Mouse (Mus musculus): Measurements from ENCODE around the gene Asb16. TPM values are rescaled to one million over a fixed set of nuclear protein-coding genes. Genes with fewer than 3 reads are reported as not detected.

Asb16 gene
- polyA plus RNA-seq, 1 experiment = 0.13 TPM

DNA sequence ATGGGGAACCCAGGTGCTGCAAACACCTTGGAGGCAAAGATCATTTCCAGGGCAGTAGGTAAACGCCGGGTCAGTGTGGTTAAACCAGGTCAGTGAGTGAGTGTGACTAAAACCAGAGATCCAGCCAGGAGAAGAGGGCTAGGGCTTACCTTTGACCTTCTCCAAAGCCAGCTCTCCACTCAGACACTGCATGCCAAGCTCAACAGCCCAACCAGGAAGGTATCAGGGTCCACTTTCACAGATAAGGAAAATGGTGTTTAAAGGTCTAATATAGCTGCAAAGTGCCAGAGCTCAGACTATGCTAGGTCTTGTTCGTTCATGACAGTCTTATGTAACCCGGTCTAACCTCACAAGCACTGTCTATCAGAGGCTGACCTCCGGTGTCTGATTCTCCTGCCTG lies 27.3 kb upstream of the Asb16 start:
- H3K4me3 ChIP-seq (ENCODE audit: extremely low read depth, insufficient read depth, insufficient read length) = no peak overlapping the region
- no peaks in the 10 kb centered on the region for H3K27me3 ChIP-seq (ENCODE audit: control insufficient read depth, insufficient read depth, low read length)
- no peak overlapping the region for H3K27ac ChIP-seq (ENCODE audit: insufficient read depth, low read length)
- no peaks in the 10 kb centered on the region for H3K36me3 ChIP-seq (ENCODE audit: control insufficient read depth, insufficient read depth, low read length)
- DNase-seq (ENCODE audit: low read depth in 1 of 2, low spot score in 2 of 2) = no peak
- TF ChIP-seq CTCF (IDR thresholded peaks at IDR 0.05; ENCODE audit: extremely low read depth, insufficient read depth, insufficient read length, insufficient replicate concordance) (no peak), POLR2A (IDR thresholded peaks at IDR 0.05; ENCODE audit: low read depth, low read length) (no peak)
- H3K4me1 ChIP-seq (ENCODE audit: control insufficient read depth, insufficient read depth, insufficient read length) = no peaks in the 10 kb centered on the region
- WGBS = 87% methylated on average over 5 of the region's 5 CpGs

GRCm38 (mm10) chr11:102241874-102242273 lies 26.7 kb upstream of the Asb16 start:
- no peaks in the 10 kb centered on the region for H3K36me3 ChIP-seq (ENCODE audit: control insufficient read depth, insufficient read depth, low read length)
- TF ChIP-seq POLR2A (IDR thresholded peaks at IDR 0.05; ENCODE audit: low read depth, low read length) = no peak
- no peak for TF ChIP-seq CTCF (IDR thresholded peaks at IDR 0.05; ENCODE audit: extremely low read depth, insufficient read depth, insufficient read length, insufficient replicate concordance)
- no peaks in the 10 kb centered on the region for H3K27me3 ChIP-seq (ENCODE audit: control insufficient read depth, insufficient read depth, low read length)
- DNase-seq (ENCODE audit: low read depth in 1 of 2, low spot score in 2 of 2) = no peak
- WGBS = 58% methylated on average over 5 of the region's 5 CpGs
- H3K27ac ChIP-seq (ENCODE audit: insufficient read depth, low read length) = no peak overlapping the region
- no peaks in the 10 kb centered on the region for H3K4me1 ChIP-seq (ENCODE audit: control insufficient read depth, insufficient read depth, insufficient read length)
- H3K4me3 ChIP-seq (ENCODE audit: extremely low read depth, insufficient read depth, insufficient read length) = no peak overlapping the region

DNA sequence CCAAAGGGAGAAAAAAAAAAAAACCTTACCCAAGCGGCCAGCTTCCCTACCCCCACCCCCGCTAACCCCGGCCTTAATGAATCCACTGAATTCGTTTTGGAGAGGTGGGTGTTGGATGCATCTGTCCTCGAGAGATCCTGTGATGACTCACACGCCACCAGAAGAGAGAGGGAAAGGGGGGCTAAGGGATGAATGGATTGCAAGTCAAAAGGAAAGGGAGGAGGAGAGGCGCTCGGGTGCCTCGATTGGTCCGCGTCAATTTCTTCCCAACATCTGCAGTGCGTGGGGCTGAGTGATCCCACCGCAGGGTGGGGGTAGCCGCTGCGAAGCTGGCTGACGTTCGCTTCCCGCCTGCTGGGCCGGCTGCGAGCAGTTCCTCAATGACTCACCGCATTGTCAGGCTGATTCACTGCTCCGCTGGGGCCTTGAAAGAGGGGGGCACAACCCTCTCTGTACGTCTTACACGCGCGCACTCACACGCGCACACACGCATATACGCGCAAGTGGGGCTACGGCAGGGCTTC lies 23.6 kb upstream of the Asb16 start:
- Histone ChIP-seq H3K36me3 (ENCODE audit: control insufficient read depth, insufficient read depth, low read length) (no peaks in the 10 kb centered on the region), H3K4me3 (ENCODE audit: extremely low read depth, insufficient read depth, insufficient read length) (no peak overlapping the region; the same call in 1 of the 2 replicates), H3K27ac (ENCODE audit: insufficient read depth, low read length) (no peak overlapping the region), H3K4me1 (ENCODE audit: control insufficient read depth, insufficient read depth, insufficient read length) (peaks cover 4% of the 10 kb centered on the region; the same call in 1 of the 2 replicates), H3K27me3 (ENCODE audit: control insufficient read depth, insufficient read depth, low read length) (no peaks in the 10 kb centered on the region)
- TF ChIP-seq CTCF (IDR thresholded peaks at IDR 0.05; ENCODE audit: extremely low read depth, insufficient read depth, insufficient read length, insufficient replicate concordance) = no peak
- no peak for TF ChIP-seq POLR2A (IDR thresholded peaks at IDR 0.05; ENCODE audit: low read depth, low read length)
- 1% methylated on average over 32 of the region's 32 CpGs for WGBS
- no peak for DNase-seq (ENCODE audit: low read depth in 1 of 2, low spot score in 2 of 2)

- no peak overlapping the region for H3K4me3 ChIP-seq (ENCODE audit: extremely low read depth, insufficient read depth, insufficient read length)
- WGBS = 69% methylated on average over 14 of the region's 14 CpGs
- H3K27ac ChIP-seq (ENCODE audit: insufficient read depth, low read length) = no peak overlapping the region
- TF ChIP-seq POLR2A (IDR thresholded peaks at IDR 0.05; ENCODE audit: low read depth, low read length) = no peak
- no peak for TF ChIP-seq CTCF (IDR thresholded peaks at IDR 0.05; ENCODE audit: extremely low read depth, insufficient read depth, insufficient read length, insufficient replicate concordance)
- no peaks in the 10 kb centered on the region for H3K27me3 ChIP-seq (ENCODE audit: control insufficient read depth, insufficient read depth, low read length)
- no peak for DNase-seq (ENCODE audit: low read depth in 1 of 2, low spot score in 2 of 2)
- H3K36me3 ChIP-seq (ENCODE audit: control insufficient read depth, insufficient read depth, low read length) = no peaks in the 10 kb centered on the region
- peaks cover 4% of the 10 kb centered on the region; the same call in 1 of the 2 replicates for H3K4me1 ChIP-seq (ENCODE audit: control insufficient read depth, insufficient read depth, insufficient read length)
These were observed 22.8 kb upstream of the Asb16 start for GRCm38 (mm10) chr11:102245581-102246272.

GRCm38 (mm10) chr11:102246273-102246635 lies 22.3 kb upstream of the Asb16 start:
- WGBS = 64% methylated on average over 6 of the region's 6 CpGs
- no peak for DNase-seq (ENCODE audit: low read depth in 1 of 2, low spot score in 2 of 2)
- Histone ChIP-seq H3K27ac (ENCODE audit: insufficient read depth, low read length) (no peak overlapping the region), H3K36me3 (ENCODE audit: control insufficient read depth, insufficient read depth, low read length) (no peaks in the 10 kb centered on the region), H3K4me3 (ENCODE audit: extremely low read depth, insufficient read depth, insufficient read length) (no peak overlapping the region), H3K27me3 (ENCODE audit: control insufficient read depth, insufficient read depth, low read length) (no peaks in the 10 kb centered on the region), H3K4me1 (ENCODE audit: control insufficient read depth, insufficient read depth, insufficient read length) (peaks cover 4% of the 10 kb centered on the region; the same call in 1 of the 2 replicates)
- TF ChIP-seq POLR2A (IDR thresholded peaks at IDR 0.05; ENCODE audit: low read depth, low read length) = no peak
- no peak for TF ChIP-seq CTCF (IDR thresholded peaks at IDR 0.05; ENCODE audit: extremely low read depth, insufficient read depth, insufficient read length, insufficient replicate concordance)

- no peaks in the 10 kb centered on the region for H3K36me3 ChIP-seq (ENCODE audit: control insufficient read depth, insufficient read depth, low read length)
- no peaks in the 10 kb centered on the region for H3K27me3 ChIP-seq (ENCODE audit: control insufficient read depth, insufficient read depth, low read length)
- 89% methylated on average over 4 of the region's 4 CpGs for WGBS
- DNase-seq (ENCODE audit: low read depth in 1 of 2, low spot score in 2 of 2) = no peak
- no peak for TF ChIP-seq CTCF (IDR thresholded peaks at IDR 0.05; ENCODE audit: extremely low read depth, insufficient read depth, insufficient read length, insufficient replicate concordance)
- TF ChIP-seq POLR2A (IDR thresholded peaks at IDR 0.05; ENCODE audit: low read depth, low read length) = no peak
- peaks cover 4% of the 10 kb centered on the region; the same call in 1 of the 2 replicates for H3K4me1 ChIP-seq (ENCODE audit: control insufficient read depth, insufficient read depth, insufficient read length)
- no peak overlapping the region for H3K27ac ChIP-seq (ENCODE audit: insufficient read depth, low read length)
- no peak overlapping the region for H3K4me3 ChIP-seq (ENCODE audit: extremely low read depth, insufficient read depth, insufficient read length)
These were observed 21.7 kb upstream of the Asb16 start for GRCm38 (mm10) chr11:102246871-102247270.
